Mouse (Mus musculus) embryonic facial prominence, embryonic 14.5 days (tissue): Measurements from ENCODE around the gene Comt. TPM values are rescaled to one million over a fixed set of nuclear protein-coding genes. Genes with fewer than 3 reads are reported as not detected.

ENCODE experiments used
- ATAC-seq: fragments of 200-750 bp; cut with Nextera tagmentation; 2 replicates; pipeline ENCODE4 v1.8.0; 2017; ENCODE audit warnings: low read depth, moderate number of reproducible peaks, moderate TSS enrichment
- DNase-seq: peaks from one replicate; pipeline ENCODE4 v3.0.0-alpha.2; 2015; ENCODE audit warnings: low spot score
- H3K27ac ChIP-seq: fragments of 300-500 bp; sonication (generic); replicated peaks from 2 replicates; pipeline ENCODE4 v1.5.1; 2014; ENCODE audit warnings: low read depth, mild to moderate bottlenecking, low read length, moderate library complexity
- H3K27me3 ChIP-seq: fragments of 300-500 bp; sonication (generic); replicated peaks from 2 replicates; pipeline ENCODE4 v1.6.1; 2014; ENCODE audit warnings: low read length; ENCODE audit not compliant: control insufficient read depth, insufficient read depth
- H3K36me3 ChIP-seq: fragments of 300-500 bp; sonication (generic); 2 replicates; pipeline ENCODE4 v1.6.1; 2014; ENCODE audit warnings: low read length, mixed read lengths; ENCODE audit not compliant: control insufficient read depth, insufficient read depth
- H3K4me1 ChIP-seq: fragments of 300-500 bp; sonication (generic); 2 replicates; pipeline ENCODE4 v1.6.1; 2014; ENCODE audit warnings: antibody characterized with exemption, low read length; ENCODE audit not compliant: control insufficient read depth, insufficient read depth
- H3K4me2 ChIP-seq: fragments of 300-500 bp; sonication (generic); 2 replicates; pipeline ENCODE4 v1.6.1; 2014; ENCODE audit warnings: low read depth, mild to moderate bottlenecking, low read length, moderate library complexity, mixed read lengths
- H3K4me3 ChIP-seq: fragments of 300-500 bp; sonication (generic); 2 replicates; pipeline ENCODE4 v1.5.1; 2014; ENCODE audit warnings: low read depth, mild to moderate bottlenecking, low read length
- H3K9ac ChIP-seq: fragments of 300-500 bp; sonication (generic); 2 replicates; pipeline ENCODE4 v1.6.1; 2014; ENCODE audit warnings: low read depth, mild to moderate bottlenecking, low read length, moderate library complexity, mixed read lengths
- H3K9me3 ChIP-seq: fragments of 300-500 bp; sonication (generic); 2 replicates; pipeline ENCODE4 v1.6.1; 2016; ENCODE audit warnings: low read length; ENCODE audit not compliant: control insufficient read depth
- WGBS: fragments of 180-500 bp; shearing (Covaris S2); extraction: QIAGEN DNeasy Blood & Tissue Kit; methylation state at CpG from one replicate; pipeline ENCODE4 v1.1.7; 2014; 5-methylcytosine and 5-hydroxymethylcytosine counted together
- polyA plus RNA-seq: library from polyadenylated mRNA; unstranded; fragments of >200 nt; fragmentation: Nextera tagmentation; extraction: Ambion mirVana; gene quantifications from 2 replicates; pipeline ENCODE4 v1.2.1, GENCODE M21; 2014

The Comt gene
- polyA plus RNA-seq, 1 experiment from 2014 or later, result 85.4 TPM

GRCm38 (mm10) chr16:18423203-18423914, 3.3 kb downstream of the Comt start:
- Histone ChIP-seq H3K9ac (no peak overlapping the region), H3K9me3 (no peaks in the 10 kb centered on the region), H3K4me1 (peaks cover 22% of the 10 kb centered on the region), H3K27ac (peak overlapping the region; percentile 44), H3K36me3 (peaks cover 11% of the 10 kb centered on the region; the same call in 1 of the 2 replicates), H3K4me2 (0 out of 2 replicates have a peak overlapping the region, but pooled peaks have one; percentile 76), H3K4me3 (no peak overlapping the region), H3K27me3 (no peaks in the 10 kb centered on the region)
- ATAC-seq (no peak), DNase-seq (no peak)
- WGBS, result 66% methylated on average over 7 of the region's 7 CpGs

DNA sequence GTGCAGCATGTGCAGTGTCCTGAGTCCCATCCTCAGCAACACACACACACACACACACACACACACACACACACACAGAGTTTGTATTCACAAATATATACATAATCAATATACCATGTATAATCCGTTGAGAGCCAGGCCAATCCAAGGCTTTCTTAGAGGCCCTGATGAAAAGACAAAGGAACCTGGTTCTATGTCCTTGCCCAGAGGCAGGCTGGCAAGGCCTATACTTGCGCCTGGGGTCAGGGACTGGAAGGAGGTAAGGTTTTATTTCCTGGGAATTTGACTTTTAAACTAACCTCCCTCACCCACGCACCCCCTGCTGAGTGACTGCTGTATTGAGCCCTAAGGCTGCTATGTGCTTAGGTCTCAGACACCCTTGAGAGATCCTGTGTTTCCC, 6.1 kb downstream of the Comt start:
- no peak for ATAC-seq
- no peak overlapping the region for H3K4me2 ChIP-seq
- no peak overlapping the region for H3K27ac ChIP-seq
- WGBS, result 70% methylated on average over 3 of the region's 3 CpGs
- H3K27me3 ChIP-seq, result no peaks in the 10 kb centered on the region
- no peak overlapping the region for H3K4me3 ChIP-seq
- H3K9ac ChIP-seq, result no peak overlapping the region
- H3K36me3 ChIP-seq, result peaks cover 19% of the 10 kb centered on the region; the same call in 1 of the 2 replicates
- H3K9me3 ChIP-seq, result no peaks in the 10 kb centered on the region
- H3K4me1 ChIP-seq, result peaks cover 28% of the 10 kb centered on the region
- DNase-seq, result no peak

DNA sequence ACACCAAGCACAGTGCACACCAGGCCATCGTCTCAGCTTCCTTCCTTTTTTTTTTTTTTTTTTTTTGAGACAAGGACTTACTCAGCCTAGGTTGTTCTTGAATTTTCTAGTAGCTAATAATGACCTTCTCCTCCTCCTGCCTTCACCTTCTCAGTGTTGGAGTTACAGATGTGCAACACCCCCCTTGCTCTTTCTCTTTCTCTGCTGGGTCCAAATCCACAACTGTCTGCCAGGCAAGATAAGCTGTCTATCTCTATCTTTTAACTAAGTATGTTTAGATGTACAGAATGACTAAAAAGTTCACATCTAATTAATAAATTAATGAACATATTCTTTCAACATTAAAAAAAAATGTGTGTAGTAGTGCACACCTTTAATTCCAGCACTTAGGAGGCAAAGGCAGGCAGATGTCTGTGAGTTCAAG, 7.0 kb downstream of the Comt start:
- H3K4me1 ChIP-seq, result peaks cover 23% of the 10 kb centered on the region
- H3K4me3 ChIP-seq, result no peak overlapping the region
- H3K27ac ChIP-seq, result no peak overlapping the region
- 82% methylated on average over 1 of the region's 1 CpGs for WGBS
- H3K4me2 ChIP-seq, result no peak overlapping the region
- H3K9me3 ChIP-seq, result no peaks in the 10 kb centered on the region
- DNase-seq (no peak), ATAC-seq (no peak)
- H3K36me3 ChIP-seq, result peaks cover 19% of the 10 kb centered on the region; the same call in 1 of the 2 replicates
- H3K9ac ChIP-seq, result no peak overlapping the region
- H3K27me3 ChIP-seq, result no peaks in the 10 kb centered on the region

- 76% methylated on average over 4 of the region's 4 CpGs for WGBS
- Histone ChIP-seq H3K4me1 (peaks cover 16% of the 10 kb centered on the region), H3K4me2 (no peak overlapping the region), H3K9ac (no peak overlapping the region), H3K27ac (no peak overlapping the region), H3K9me3 (no peaks in the 10 kb centered on the region), H3K4me3 (no peak overlapping the region), H3K36me3 (peaks cover 19% of the 10 kb centered on the region; the same call in 1 of the 2 replicates), H3K27me3 (no peaks in the 10 kb centered on the region)
- DNase-seq (no peak), ATAC-seq (no peak)
These were observed 7.7 kb downstream of the Comt start for GRCm38 (mm10) chr16:18418756-18419602.

- H3K36me3 ChIP-seq, result peaks cover 19% of the 10 kb centered on the region; the same call in 1 of the 2 replicates
- H3K27ac ChIP-seq, result no peak overlapping the region
- no peak overlapping the region for H3K4me2 ChIP-seq
- peaks cover 11% of the 10 kb centered on the region for H3K4me1 ChIP-seq
- H3K4me3 ChIP-seq, result no peak overlapping the region
- H3K27me3 ChIP-seq, result no peaks in the 10 kb centered on the region
- DNase-seq (no peak), ATAC-seq (no peak)
- WGBS, result 89% methylated on average over 5 of the region's 5 CpGs
- H3K9me3 ChIP-seq, result no peaks in the 10 kb centered on the region
- no peak overlapping the region for H3K9ac ChIP-seq
These were observed 9.2 kb downstream of the Comt start for GRCm38 (mm10) chr16:18417491-18417890.

- WGBS, result 79% methylated on average over 3 of the region's 3 CpGs
- H3K9ac ChIP-seq, result no peak overlapping the region
These were observed 9.8 kb downstream of the Comt start for GRCm38 (mm10) chr16:18416837-18417236.

GRCm38 (mm10) chr16:18416094-18416761, 10.4 kb downstream of the Comt start:
- H3K27me3 ChIP-seq, result no peaks in the 10 kb centered on the region
- peak overlapping the region; percentile 81 for H3K27ac ChIP-seq
- peaks cover 11% of the 10 kb centered on the region for H3K4me1 ChIP-seq
- H3K4me3 ChIP-seq, result no peak overlapping the region
- ATAC-seq (peak; percentile 62), DNase-seq (peak; percentile 86)
- H3K4me2 ChIP-seq, result peak overlapping the region; percentile 7; the same call in 1 of the 2 replicates
- H3K36me3 ChIP-seq, result peaks cover 20% of the 10 kb centered on the region; the same call in 1 of the 2 replicates
- WGBS, result 37% methylated on average over 18 of the region's 18 CpGs
- H3K9ac ChIP-seq, result no peak overlapping the region; the same call in 1 of the 2 replicates
- H3K9me3 ChIP-seq, result no peaks in the 10 kb centered on the region

More at GRCm38 (mm10) chr16:18416837-18417236, 9.8 kb downstream of the Comt start:
- H3K27me3 ChIP-seq, result no peaks in the 10 kb centered on the region
- peak overlapping the region; percentile 81 for H3K27ac ChIP-seq
- H3K9me3 ChIP-seq, result no peaks in the 10 kb centered on the region
- H3K4me2 ChIP-seq, result 0 out of 2 replicates have a peak overlapping the region, but pooled peaks have one; percentile 7
- 0 out of 2 replicates have a peak, but pooled peaks have one; percentile 2 for ATAC-seq
- H3K4me1 ChIP-seq, result peaks cover 11% of the 10 kb centered on the region
- H3K4me3 ChIP-seq, result no peak overlapping the region
- H3K36me3 ChIP-seq, result peaks cover 19% of the 10 kb centered on the region; the same call in 1 of the 2 replicates
- DNase-seq, result no peak
